Mouse (Mus musculus) Muller cell, postnatal 12 days (primary cell): ENCODE data around the gene Pigk.
"Not testable (repeated sequence)": the region's sequence is repeated elsewhere in the genome, so short reads cannot be mapped to it uniquely, and the experiment has no call there.

Source experiments
- DNase-seq: peaks from one replicate; pipeline ENCODE4 v3.0.0-alpha.2; 2015; ENCODE audit errors: inconsistent ontology term

Pigk gene

GRCm38 (mm10) chr3:152713991-152714902, at the start of gene Pigk:
Gene Pigk, plus strand, starts transcription at chr3:152714100.
- DNase-seq = peak; percentile 92

DNA sequence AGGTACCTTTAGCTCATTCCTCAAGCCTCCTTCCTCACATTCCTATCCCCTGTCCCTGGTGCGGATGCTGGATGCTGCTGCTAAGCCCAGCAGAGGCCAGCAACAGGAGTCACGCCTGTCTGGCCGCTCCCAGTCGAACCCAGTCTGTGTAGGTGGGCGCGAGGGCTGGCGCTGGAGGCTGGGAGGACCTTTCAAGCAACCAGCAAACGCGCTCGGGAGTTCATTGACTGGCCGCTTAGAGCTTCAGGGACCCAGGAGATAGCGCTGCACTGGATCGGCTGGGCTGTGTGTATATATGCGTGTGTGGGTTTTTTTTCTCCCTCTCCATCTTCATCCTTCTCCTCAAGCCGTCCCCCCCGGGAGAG, 46.9 kb upstream of the Pigk start:
- DNase-seq = no peak

- peak; percentile 76 for DNase-seq
These were observed 46.3 kb upstream of the Pigk start for GRCm38 (mm10) chr3:152667356-152668211.

GRCm38 (mm10) chr3:152668239-152668638, 45.7 kb upstream of the Pigk start, which contains the start of gene Ak5:
Gene Ak5, minus strand, starts transcription at chr3:152668360.
- DNase-seq = peak; percentile 26

GRCm38 (mm10) chr3:152668793-152669192, 45.1 kb upstream of the Pigk start:
- DNase-seq = peak; percentile 15

- no peak for DNase-seq
These were observed 44.1 kb upstream of the Pigk start for GRCm38 (mm10) chr3:152669783-152670182.

- no peak for DNase-seq
These were observed 39.2 kb upstream of the Pigk start for GRCm38 (mm10) chr3:152674663-152675062.

GRCm38 (mm10) chr3:152688532-152688931, 25.4 kb upstream of the Pigk start:
- no peak for DNase-seq

DNA sequence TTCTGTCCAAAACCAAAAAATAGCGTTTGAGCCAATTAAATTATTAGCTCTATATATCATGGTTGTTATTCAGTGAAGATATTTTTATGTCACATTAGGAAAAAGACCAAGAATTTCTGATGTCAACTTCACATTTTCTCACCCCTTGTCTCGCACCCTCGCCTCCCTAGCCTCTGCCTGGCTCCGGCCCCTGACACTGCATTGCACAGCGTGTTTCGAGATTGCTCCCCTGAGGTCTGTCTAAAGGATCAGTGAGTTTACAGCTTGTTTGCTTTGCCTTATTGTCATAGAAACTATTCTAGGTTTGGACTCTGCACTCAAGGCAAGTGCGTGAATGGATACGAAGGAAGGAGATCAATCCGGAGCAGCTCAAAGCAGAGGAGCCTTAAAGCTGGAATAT, 24.8 kb upstream of the Pigk start:
- DNase-seq = no peak

- DNase-seq = no peak
These were observed 18.9 kb upstream of the Pigk start for GRCm38 (mm10) chr3:152694950-152695349.

GRCm38 (mm10) chr3:152698017-152698416, 15.9 kb upstream of the Pigk start:
- DNase-seq = no peak

DNA sequence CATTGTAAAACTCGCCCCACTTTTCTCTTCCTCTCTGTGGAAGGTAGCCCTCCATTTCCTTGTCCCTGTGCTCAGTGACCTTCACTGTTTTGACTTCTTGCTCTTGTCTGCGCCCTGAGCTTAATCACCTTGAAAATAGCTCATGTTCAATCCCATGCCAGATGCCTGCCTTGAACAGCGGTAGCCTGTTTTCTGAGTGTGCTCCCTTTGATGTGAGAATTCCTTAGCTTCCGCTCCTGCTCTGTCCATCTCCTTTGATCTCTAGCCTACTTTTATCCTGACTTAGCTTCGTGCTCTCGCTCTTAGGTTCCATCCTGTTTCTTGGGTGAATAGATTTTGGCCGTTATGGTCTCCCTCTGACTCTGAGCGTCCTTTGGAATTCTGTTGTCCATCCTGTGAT, 14.6 kb upstream of the Pigk start:
- DNase-seq = no peak

- not testable (repeated sequence) for DNase-seq
These were observed 12.4 kb upstream of the Pigk start for GRCm38 (mm10) chr3:152701536-152701935.

DNA sequence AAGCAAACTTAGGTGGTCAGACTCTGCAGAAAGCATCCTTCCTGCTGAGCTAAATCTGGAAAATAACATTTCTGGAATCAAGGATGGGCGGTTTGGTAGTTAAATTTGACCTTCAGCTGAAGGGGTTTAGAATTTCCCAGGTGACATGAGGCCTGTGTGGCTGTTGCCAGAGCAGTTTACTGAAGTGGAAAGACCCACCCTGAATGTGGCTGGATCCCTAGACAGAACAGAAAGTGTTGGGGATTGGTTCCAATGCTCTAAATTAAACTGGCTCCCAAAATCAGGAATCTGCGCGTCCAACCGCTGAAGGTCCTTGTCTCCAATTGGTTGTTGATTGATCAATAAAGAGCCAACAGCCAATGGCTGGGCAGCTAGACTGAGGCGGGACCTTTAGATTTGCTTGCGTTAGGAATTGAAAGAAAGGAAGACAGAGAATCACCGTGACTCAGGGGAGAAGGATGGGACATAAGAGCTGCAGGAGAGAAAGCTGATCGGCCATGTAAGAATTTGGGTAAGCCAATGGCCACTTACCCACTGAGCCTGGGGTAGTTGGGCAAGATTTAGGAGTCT, 11.5 kb upstream of the Pigk start:
- peak; percentile 61 for DNase-seq

DNA sequence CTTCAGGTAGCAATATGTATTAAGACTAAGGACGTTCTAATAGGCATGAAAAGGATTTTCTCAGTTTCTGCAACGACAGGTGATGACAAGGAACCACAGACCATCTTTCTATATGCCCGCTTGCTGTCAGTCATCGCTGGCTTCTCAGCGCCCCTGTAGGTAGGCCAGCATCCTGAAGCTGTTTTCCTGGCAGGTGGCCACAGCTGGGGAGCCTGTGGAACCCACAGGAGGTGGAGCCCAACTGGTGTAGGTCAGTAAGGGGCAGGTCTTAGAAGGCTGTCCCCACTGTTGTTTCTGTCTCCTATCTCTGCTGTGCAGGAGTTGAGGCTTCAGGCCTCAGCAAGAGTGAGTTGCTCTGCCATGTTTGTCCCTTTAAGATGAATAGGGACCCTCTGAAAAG, 8.1 kb upstream of the Pigk start:
- no peak for DNase-seq

- peak; percentile 91 for DNase-seq
These were observed 7.0 kb upstream of the Pigk start for GRCm38 (mm10) chr3:152706901-152707300.

- DNase-seq = peak; percentile 93
These were observed 6.5 kb upstream of the Pigk start for GRCm38 (mm10) chr3:152707321-152707823.

- no peak for DNase-seq
These were observed 4.0 kb upstream of the Pigk start for GRCm38 (mm10) chr3:152709936-152710335.

GRCm38 (mm10) chr3:152712957-152713356, 943 bp upstream of the Pigk start:
- no peak for DNase-seq

DNA sequence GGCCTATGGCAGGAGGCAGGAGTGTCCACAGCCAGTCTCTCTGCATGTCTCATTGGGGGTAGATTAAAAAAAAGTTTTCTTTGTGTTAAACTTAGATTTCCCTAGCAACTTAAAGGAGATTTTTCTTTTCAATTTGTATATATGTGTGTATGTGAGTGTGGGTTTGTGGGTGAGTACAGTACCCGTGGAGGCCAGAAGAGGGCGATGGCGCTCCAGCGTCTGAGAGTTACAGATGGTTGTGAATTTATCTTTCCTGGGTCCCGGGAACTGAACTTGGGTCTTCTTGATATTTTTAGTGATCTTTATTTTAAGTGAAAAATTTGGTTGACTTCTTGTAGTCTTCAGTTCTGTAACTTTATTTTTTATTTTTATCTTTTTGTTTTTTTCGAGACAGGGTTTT, 7.4 kb downstream of the Pigk start:
- no peak for DNase-seq

- DNase-seq = peak; percentile 33
These were observed 8.9 kb downstream of the Pigk start for GRCm38 (mm10) chr3:152722836-152723235.

DNA sequence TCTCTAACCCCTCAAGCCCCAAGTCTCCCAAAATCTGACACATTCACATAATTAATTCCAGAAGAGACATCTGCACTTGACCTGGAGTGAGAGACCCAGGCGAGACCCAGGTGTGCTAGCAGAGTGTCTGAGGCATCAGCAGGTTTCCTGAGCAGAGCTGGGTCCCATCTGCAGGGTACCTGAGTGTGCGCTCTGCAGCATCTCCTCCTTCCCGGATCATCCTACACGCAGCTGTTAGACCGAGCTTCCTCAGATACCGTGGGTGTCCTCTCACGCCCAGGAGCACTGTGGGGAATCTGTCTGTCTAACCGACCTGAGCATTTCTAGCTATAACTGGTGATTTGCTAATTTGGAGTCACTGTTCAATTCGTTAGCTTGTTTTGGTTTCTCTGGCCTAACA, 10.5 kb downstream of the Pigk start:
- DNase-seq = no peak
